Mouse (Mus musculus) layer of hippocampus, postnatal 36 days (tissue): ENCODE measurements around the gene Galns. TPM values are rescaled to one million over a fixed set of nuclear protein-coding genes. Genes with fewer than 3 reads are reported as not detected.

ENCODE experiments used
- DNase-seq, 2 experiments: peaks; one replicate each; pipeline ENCODE4 v3.0.0; 2022
- total RNA-seq, 2 experiments: library from RNA; stranded (reverse); gene quantifications; 2 replicates each; pipeline ENCODE4 v1.2.3; 2021

Gene Galns
- 10 to 100 TPM in 1 of 2 experiments, 1 to 10 TPM in 1; 9.5 to 11.4 TPM for total RNA-seq

DNA sequence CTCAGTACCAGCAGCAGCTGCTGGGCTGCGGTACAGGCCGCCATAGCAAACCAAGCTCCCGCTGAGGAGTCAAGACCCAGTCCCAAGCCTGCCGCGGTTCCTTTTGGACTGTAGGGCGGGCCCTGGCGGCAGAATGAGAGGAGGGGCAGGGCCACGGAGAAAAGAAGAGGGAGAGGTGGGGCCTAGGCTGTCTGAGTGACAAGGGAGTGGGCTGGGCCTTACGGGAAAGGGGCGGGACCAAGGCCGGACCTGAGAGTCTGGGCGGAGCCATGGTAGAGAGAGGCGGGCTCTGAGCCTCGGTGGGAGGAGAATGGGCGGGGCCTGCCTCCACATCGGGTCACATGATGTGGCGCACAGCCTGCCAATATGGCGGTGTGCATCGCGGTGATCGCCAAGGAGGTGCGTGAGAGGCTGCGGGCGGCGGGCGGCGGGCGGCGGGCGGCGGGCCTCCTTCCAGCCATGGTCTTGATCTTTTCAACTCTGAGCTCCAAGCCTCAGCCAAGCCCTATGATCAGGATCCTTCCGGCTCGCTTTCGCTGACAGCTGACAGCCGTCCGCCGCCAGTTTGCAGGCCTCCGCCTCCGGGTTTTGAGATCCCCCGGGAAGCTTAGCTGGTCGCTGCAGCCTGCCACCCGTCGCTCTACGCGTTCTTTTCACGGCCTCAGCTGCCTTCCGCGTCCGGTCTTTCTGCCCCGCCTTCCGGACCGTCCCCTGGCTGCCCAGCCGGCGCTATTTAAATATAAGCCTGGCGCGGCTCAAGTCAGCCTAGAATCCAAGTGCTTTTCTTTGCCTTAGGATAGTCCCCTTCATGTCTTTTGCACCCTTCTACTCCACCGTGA, at the start of gene Galns, which contains the start of gene Trappc2l:
Gene Galns (minus strand): TSS at position 169 of the 839 bp plus-strand sequence.
Gene Trappc2l (plus strand): TSS at position 346 of the 839 bp plus-strand sequence.
- peak; percentile 92 to 94 for DNase-seq

GRCm38 (mm10) chr8:122660022-122660421, 48.8 kb upstream of the Galns start:
- no peak for DNase-seq

DNA sequence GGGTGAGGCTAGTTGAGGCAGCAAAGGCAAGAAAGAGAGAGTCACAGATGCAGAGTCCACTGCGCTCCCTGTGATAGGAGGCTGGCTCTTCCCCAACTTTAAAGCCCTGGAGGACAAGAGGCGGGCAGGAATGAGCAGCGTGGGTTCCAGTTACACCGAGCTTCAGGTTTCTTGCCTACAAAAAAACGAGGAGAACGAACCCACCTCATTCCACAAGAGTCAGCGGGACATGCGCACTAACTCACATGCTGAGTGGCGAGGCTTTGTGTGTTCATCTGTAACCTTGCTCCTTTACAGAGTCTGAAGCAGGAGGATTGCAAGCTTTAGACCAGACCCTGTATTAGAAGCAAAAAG, 47.5 kb upstream of the Galns start:
- no peak for DNase-seq

DNA sequence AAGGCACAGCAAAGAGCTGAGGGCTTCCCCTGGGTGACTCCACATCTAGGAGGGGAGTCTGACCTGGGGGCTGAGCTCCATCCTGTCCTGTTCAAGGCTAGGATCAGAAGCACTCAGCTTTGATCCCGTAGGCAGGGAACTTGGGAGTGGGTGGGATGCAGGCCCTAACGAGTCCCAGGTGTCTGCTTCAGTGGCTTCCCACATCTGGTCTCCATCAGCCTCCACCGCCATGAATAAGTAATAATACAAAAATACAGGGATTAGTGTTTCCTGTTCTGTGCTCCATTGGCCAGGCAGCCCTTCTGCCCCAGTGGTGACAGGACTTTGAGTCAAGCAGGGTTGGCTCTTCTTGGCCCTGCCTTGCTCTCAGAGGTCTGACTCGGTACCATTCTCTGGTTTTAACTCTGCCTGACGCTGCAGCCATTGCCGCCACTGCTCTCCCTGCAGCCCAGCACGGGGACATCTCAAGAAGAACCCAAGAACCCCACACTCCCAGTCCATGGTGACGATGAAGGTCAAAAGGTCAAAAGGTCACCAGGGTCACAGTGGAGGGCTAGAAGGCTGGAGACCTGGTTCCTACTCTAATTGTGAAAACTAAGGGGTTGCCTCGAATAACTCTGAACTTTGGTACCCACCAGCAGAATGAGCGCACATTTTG, 47.0 kb upstream of the Galns start:
- no peak for DNase-seq

- DNase-seq, result no peak
Observed at GRCm38 (mm10) chr8:122656056-122656999, 45.1 kb upstream of the Galns start.

- DNase-seq, result no peak
Observed at GRCm38 (mm10) chr8:122654768-122655167, 43.5 kb upstream of the Galns start.

- no peak for DNase-seq
Observed at GRCm38 (mm10) chr8:122652643-122653042, 41.4 kb upstream of the Galns start.

DNA sequence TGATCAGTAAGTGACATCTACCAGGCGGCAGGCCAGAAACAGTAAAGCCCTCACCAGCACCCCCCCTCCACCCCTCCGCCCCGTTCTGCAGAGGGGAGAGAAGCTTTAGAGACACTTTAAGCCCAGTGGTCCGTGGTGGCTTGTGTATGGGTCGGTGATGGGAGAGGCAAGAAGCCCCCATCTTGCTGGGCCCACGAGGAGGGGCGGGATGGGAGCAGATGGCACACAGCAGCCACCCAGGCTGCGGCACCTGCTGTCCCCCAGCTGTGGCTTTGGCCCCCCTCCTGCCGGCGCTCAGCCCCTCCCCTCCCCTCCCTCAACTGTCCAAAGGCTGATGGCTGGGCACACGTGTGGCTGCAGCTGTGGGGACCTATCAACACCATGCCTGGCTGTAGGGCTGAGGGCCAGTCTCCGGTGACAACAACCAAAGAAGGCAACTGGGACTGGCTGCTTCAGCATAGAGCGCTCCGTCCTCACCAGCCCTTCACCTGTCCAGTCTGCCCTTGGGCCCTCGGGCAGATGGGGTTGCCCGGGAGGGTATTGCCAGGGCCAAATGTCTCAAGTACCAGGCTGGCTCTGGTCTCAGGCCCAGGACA, 40.2 kb upstream of the Galns start:
- DNase-seq, result no peak

- no peak for DNase-seq
Observed at GRCm38 (mm10) chr8:122648192-122648970, 37.1 kb upstream of the Galns start.

- no peak for DNase-seq
Observed at GRCm38 (mm10) chr8:122646337-122646736, 35.1 kb upstream of the Galns start.

GRCm38 (mm10) chr8:122644175-122644954, 33.1 kb upstream of the Galns start:
- DNase-seq, result no peak

GRCm38 (mm10) chr8:122642071-122642470, 30.8 kb upstream of the Galns start:
- DNase-seq, result peak; percentile 26 to 40

- DNase-seq, result peak; percentile 78 to 84
Observed at GRCm38 (mm10) chr8:122641406-122641805, 30.1 kb upstream of the Galns start.

- DNase-seq, result no peak
Observed at GRCm38 (mm10) chr8:122640825-122641224, 29.6 kb upstream of the Galns start.

DNA sequence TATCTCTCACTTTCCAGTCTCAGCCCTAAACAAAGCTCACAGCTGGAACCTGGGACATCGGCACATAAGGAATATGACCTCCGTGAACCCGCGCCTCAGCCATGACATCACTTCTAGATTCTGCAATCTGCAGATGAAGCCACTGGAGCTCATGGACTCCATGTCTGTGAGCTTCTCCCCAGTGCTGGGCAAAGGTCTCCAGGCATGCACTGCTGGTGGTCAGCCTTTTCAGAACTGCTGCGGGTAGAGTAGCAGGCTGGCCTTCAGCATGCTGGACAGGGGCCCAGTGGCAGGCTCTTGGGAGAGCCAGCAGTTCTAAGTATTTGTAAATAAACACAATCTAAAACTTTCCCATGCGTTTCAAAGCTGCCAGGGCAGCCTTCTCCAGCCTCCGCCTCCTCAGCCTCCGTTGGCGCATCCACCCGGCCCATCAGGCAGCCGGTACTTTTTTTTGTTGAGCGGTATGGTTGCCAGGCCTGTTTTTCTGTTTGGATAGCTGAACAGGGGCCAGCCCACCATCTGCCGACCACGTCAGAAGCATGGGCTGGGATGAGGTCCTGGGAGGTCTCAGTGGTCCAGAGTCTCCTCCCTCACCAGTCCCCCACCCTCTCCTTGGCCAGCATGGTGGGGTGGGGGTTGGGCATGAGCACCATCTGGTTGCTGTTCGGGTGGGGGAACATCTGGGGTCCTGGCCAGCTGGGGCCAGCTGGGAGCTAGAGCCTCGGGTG, 28.4 kb upstream of the Galns start:
- DNase-seq, result peak; percentile 38 to 60

GRCm38 (mm10) chr8:122638601-122639000, 27.3 kb upstream of the Galns start:
- DNase-seq, result no peak

DNA sequence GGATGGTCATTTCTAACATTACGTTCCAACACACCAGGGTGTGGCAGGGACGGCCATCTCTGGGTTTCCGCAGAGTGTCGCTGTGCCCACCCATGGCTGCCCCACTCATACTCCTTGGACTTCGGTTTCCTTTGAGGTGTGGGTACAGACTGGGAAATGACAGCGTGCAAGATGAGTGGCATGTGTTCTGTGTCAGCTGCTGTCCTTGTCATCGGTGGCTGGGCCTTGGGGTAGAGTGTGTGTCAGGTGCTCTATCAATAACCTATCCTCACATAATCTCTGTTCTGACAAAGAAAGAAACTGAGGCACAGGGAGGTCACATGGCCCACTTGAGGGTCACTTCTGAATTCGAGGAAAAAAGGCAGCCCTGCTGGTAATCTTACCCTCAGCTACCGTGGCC, 26.0 kb upstream of the Galns start:
- DNase-seq, result no peak

DNA sequence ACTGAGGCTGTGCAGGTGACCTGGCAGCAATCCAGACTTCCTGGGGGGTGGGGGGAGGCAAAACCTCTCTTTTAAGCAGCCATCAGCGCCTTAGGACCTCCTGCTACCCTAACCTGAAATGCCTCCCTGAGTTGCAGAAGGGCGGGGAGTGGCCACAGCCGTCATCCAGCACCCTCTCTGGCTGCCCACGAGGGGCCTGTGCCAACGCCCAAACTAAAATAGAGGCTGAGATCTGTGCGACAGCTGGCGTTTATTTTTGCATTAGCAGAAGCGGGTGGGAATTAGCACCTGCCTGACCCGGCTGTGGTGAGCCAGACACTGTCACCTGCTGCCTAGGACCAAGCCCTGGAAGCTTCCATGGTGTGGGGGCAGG, 25.5 kb upstream of the Galns start:
- DNase-seq, result no peak

- DNase-seq, result no peak
Observed at GRCm38 (mm10) chr8:122635878-122636802, 24.9 kb upstream of the Galns start.
